Mouse (Mus musculus) gastrocnemius, postnatal 10 days (tissue): ENCODE measurements around the gene Rflna. TPM values are rescaled to one million over a fixed set of nuclear protein-coding genes. Genes with fewer than 3 reads are reported as not detected.

Experiments used
- DNase-seq: peaks from one replicate; pipeline ENCODE4 v3.0.0; 2021; ENCODE audit warnings: mixed read lengths
- long read RNA-seq, 2 experiments: library from polyadenylated mRNA; stranded (forward); transcript quantifications; one replicate each; pipeline ENCODE4 v2.0.0; 2021
- total RNA-seq, 2 experiments: library from RNA; stranded (reverse); gene quantifications; 2 replicates each; pipeline ENCODE4 v1.2.3; 2021

Gene Rflna
- total RNA-seq: 1 to 10 TPM; 1.6 to 2.3 TPM
- long read RNA-seq, experiment 1, partial matches to known transcripts: 0 of 3 reads
- long read RNA-seq, experiment 1, other reads (novel, unspliced or antisense): 0 of 3 reads
- long read RNA-seq, experiment 2, transcript Rflna-203 (3 exons, 1,649 nt): major isoform, 5 of 7 reads
- long read RNA-seq, experiment 2, partial matches to known transcripts: 0 of 7 reads
- long read RNA-seq, experiment 2, other reads (novel, unspliced or antisense): 2 of 7 reads

- peak; percentile 62 for DNase-seq
These were observed at the start of gene Rflna for GRCm38 (mm10) chr5:125002969-125003872. Gene Rflna (plus strand): TSS chr5:125003221.

GRCm38 (mm10) chr5:124954404-124955305 is 48.4 kb upstream of the Rflna start:
- DNase-seq: no peak

- no peak for DNase-seq
These were observed 45.5 kb upstream of the Rflna start for GRCm38 (mm10) chr5:124957491-124957890.

DNA sequence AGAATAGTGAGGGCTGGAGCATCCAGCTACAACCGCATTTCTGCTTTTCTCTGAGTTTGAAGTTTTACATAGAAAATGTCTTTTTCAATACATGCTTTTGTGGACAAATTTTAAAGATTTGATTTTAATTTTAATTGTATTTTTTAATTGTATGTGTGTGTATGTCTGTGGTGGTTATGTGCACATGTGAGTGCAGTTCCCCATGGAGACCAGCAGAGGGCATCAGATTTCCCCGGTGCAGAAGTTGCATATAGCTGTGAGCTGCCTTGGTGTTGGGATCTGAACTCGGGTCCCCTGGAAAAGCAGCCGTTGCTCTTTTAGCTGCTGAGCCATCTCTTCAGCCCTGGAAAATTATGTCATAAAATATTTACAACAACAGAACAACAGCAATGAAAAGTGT is 43.9 kb upstream of the Rflna start:
- no peak for DNase-seq

DNA sequence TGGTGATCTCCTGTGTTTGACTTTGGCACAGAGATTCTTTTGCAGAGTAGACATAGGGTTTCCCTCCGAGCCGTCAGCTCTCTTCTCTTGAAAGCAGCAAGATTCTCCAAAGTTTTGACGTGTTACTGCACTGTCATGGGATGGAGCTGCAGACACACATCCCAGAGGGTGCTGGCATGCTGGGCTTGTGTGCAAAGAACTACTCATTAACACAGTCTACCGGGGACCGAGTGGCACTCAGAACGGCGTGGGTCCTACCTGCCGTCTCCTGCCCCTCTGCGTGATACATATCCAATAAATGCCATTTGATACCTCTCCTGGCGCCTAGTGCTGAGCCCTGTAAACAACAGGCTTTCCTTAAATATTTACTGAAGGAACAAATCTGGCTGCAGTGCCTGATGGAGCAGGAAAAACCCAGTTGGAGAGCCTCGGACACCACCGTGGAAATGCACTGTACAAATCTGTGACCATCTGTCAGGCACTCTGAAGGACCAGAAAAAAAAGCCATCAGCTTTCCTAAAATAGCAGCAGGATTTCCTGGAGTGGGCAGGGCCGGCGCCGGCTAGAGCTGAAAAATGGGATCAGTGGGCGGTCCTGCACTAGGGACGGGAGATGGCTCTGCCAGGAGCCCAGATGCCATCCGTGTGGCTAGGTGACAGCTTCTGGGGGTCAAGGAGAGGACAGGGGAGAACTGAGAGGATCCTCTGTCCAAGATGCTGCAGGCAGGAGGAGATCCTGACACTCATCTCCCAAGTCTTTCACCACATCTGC is 42.7 kb upstream of the Rflna start:
- peak; percentile 58 for DNase-seq

GRCm38 (mm10) chr5:124961433-124961832 is 41.6 kb upstream of the Rflna start:
- no peak for DNase-seq

DNA sequence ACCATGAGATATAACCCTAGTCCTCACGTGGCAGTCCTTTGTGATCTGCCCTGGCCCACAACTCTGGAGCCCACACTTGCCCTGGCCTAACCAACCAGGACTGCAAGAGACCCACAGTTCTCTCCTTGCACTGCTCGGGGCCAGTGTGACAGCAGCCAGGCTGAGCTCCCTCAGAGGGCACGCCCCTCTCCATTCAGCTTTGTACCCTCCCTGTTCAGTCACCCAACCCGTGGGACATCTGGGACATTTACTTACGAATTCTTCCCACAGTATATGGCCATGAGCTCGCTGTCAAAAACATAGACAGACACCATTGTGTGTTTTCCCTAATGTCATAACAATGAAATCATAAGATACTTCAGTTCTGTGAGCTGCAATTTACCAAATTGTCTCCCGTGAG is 40.3 kb upstream of the Rflna start:
- no peak for DNase-seq

DNA sequence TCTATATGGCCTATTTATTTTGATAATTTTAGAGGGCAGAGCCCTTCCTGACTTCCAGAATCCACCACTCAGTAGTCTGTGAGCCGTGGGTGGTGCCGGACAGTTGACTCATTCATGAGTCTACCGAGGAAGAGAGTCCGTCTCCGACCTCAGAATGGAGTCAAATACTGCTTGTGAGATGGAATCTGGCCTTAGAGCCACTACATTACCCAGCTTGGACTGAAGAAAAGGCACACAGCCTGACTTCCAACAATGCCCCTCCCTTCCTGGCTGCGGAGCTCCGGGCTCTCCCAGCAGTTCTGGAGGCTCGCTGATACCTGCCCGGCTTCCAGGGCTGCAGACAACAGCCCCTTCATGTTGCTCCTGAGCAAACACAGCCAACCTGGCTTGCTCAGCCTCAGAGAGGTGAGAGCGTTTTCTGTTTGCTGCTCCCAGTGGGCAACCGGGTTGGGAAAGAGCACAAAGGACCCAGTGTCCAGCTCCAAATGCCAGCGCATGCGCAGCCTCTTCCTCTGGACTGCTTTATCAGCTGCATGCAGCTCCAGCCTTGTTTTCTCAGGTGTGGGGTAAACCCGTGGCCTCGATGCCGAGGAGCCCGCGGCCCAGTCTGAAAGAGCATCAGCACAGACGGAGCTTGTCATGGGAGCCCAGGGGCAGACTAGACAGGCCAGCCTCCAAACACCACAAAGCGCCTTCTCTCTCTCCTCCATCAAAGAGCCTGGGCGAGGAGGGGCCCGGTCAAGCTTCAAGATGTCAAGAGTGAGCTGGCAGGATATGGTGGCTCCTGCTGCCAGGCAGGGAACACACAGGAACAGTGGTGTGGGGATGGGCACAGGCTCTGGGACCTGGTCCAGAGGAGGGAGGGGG is 39.0 kb upstream of the Rflna start:
- no peak for DNase-seq

GRCm38 (mm10) chr5:124966622-124967332 is 36.2 kb upstream of the Rflna start:
- peak; percentile 55 for DNase-seq

GRCm38 (mm10) chr5:124969790-124970189 is 33.2 kb upstream of the Rflna start:
- no peak for DNase-seq

DNA sequence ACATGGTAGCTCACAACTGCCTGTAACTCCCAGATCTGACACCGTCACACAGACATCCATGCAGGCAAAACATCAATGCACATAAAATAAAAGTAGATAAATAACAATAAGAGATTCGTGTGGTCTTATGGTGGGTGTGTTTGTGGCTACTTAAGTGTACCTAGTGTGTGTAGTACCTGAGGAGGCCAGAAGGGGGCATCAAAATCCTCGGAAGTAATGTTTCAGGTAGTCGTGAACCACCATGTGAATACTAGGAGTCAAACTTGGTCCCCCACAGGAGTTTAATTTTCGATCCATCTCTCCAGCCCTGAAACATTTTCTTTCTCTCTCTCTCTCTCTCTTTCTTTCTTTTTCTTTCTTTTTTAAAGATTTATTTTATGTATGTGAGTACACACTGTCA is 16.8 kb upstream of the Rflna start:
- no peak for DNase-seq

DNA sequence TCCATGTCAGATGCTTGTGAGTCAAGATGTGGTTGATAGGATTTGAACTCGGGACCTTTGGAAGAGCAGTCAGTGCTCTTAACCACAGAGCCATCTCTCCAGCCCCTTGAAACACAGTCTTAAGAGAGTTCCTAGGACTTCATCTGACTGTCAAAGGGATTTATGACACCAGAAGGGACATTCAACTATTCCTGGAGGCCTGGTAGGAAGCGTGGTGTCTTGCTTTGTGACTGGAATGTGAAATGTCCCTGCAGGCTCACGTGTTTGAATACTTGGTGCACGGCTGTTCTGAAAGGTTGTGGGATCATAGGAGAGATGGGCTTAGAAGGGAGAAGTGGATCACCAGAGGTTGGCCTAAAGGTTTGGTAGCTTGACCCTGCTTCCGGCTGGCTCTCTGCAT is 16.4 kb upstream of the Rflna start:
- DNase-seq: no peak

DNA sequence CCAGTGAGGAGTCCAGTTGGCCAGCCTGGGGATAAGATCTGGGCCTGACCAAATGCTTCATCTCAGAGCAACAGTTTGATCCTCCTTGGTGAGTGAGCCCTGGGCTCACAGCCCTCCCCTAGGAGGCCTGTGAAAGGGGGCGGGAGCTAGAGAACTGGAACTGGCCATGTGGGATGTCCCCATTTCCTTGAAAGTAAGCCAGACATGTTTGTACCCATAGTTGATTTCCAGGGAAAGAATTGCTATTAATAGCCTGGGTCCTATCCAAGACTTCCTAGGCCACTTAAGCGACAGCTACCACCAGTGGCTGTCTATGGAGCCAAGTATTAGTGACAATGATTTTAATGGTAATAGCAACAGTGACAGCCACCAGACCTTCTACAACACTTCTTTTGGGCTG is 13.3 kb upstream of the Rflna start:
- no peak for DNase-seq

DNA sequence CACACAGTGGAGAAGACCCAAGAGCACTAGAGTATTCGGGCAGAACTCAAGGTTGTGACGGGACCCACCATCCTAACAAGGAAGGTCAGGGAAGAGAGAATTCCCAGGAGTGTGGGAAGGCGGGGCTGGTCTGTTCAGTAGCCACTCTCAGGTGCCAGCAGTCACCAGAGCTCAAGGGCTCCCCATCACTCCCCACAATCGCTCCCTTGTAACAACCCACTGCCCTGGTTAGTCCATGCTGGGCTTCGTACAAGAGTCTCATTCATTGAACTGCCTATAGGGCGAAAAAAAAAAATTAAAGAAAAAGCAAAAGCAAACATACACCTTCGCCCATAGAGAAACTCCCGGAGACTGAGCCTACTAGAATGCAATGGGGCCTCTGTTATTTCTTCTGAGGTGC is 10.7 kb upstream of the Rflna start:
- no peak for DNase-seq

DNA sequence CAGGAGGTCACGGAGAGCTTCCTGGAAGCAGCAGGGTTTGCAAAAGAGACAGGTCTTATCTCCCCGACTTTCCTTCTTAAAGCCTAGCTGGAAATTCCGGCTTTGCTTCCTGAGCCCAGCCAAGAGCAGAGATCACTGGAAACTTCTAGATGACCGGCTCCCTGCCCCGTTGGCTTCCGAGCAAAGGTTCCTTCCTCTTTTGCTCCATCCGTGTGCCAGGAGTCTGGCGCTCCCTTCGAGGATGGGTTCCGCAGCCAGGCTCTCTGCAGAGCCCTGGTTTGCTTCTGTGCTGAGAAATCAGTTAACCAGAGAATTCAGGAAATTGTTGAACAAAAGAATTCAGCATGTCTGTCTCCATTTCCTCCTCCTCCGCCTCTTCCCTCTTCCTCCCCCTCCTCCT is 10.1 kb upstream of the Rflna start:
- no peak for DNase-seq

DNA sequence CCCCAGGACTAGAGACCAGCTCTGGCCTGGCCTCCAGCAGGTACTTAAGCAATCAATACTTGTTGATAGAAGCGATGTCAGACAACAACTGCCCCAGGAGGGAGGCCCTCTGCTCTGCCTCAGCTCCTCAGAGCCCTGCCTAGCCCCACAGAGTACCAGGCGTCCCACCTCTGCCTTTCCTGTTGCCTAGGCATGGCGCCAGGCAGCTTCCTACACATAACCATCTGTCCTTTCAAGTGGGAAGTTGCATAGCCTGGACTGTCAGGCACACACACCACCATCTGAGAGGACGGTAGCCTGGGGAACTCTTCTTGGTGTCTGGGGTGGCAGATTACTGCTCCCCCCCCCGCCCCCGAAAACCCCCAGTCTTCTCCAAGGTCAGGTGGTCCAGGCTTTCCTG is 6.2 kb upstream of the Rflna start:
- DNase-seq: no peak

DNA sequence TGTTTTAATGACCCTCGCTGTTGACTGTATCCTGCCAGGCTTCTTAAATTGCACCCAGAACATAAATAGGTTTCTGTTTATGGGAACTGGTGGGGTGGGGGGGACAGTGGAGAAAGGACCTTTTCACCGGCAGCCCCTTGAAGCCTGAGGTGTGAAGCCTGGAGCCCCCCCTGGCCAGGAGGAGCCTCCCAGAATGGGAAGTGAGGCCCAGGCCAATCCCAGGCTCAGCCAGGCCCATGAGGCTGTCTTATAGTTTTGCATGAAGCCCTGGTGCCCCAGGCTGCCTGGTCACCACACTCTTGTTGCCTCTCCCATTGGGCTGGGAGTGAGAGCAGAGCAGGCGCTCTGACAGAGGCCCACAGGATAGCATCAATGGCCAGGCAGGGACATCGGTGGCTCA is 5.1 kb upstream of the Rflna start:
- no peak for DNase-seq

- DNase-seq: no peak
These were observed 2.2 kb upstream of the Rflna start for GRCm38 (mm10) chr5:125000756-125001250.

DNA sequence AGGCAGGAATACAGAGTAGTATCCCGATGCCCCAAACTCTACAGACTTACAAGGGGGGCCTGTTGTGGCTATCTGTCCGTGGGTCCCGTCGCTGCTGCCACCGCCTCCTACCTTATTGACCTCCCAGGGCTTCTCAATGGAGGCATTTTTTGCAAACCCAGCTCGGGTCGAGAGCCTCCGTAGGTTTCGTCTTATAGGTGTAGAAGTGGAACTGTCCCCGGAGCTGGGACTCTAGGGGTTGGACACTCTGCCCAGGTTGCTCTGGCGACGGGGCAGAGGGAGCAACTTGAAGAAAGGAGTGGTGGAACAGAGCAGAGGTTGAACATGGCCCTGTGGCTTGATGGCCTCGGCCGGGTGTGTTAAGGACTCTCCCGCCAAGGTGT is 843 bp downstream of the Rflna start:
- DNase-seq: no peak
